Mouse (Mus musculus): ENCODE measurements around the gene Usb1. TPM values are rescaled to one million over a fixed set of nuclear protein-coding genes. Genes with fewer than 3 reads are reported as not detected.

Gene Usb1
- total and polyA plus RNA-seq, 3 experiments: 36.2 to 52.5 TPM; not detected in 1

GRCm38 (mm10) chr8:95344668-95345067 is 12.6 kb downstream of the Usb1 start:
- TF ChIP-seq ZNF384 (IDR thresholded peaks at IDR 0.05; ENCODE audit: low read depth, low read length) (no peak), ELF1 (IDR thresholded peaks at IDR 0.05; ENCODE audit: low read depth, low read length) (no peak), MAFK (IDR thresholded peaks at IDR 0.05; ENCODE audit: borderline replicate concordance, low read depth, low read length) (no peak), CHD2 (IDR thresholded peaks at IDR 0.05; ENCODE audit: low read length) (no peak), SMC3 (IDR thresholded peaks at IDR 0.05; ENCODE audit: low read depth, low read length) (peak; percentile 22; the same call in 1 of the 2 replicates), BHLHE40 (IDR thresholded peaks at IDR 0.05; ENCODE audit: borderline replicate concordance, low read depth, low read length) (no peak), ETS1 (IDR thresholded peaks at IDR 0.05; ENCODE audit: low read depth, low read length) (no peak), MXI1 (IDR thresholded peaks at IDR 0.05; ENCODE audit: low read depth, low read length) (no peak), MYC (IDR thresholded peaks at IDR 0.05; ENCODE audit: low read depth, low read length) (no peak), TBP (IDR thresholded peaks at IDR 0.05; ENCODE audit: low read depth, low read length) (no peak), CTCF (IDR thresholded peaks at IDR 0.05 in 2 of 3, conservative IDR thresholded peaks at IDR 0.05 in 1 of 3; ENCODE audit: control insufficient read depth in 1 of 3, insufficient read depth in 1 of 3, low read depth in 2 of 3, low read length in 3 of 3, poor library complexity in 1 of 3, severe bottlenecking in 1 of 3) (peak; percentile 16 to 21 (median 17); a peak in 4 of 6 replicates), NRF1 (IDR thresholded peaks at IDR 0.05; ENCODE audit: insufficient read depth, low read depth, low read length, poor library complexity, severe bottlenecking) (no peak)
- H3K79me2 ChIP-seq (ENCODE audit: control insufficient read depth, insufficient read depth, low read length, poor library complexity): no peaks in the 10 kb centered on the region
- H3K4me1 ChIP-seq (ENCODE audit: control insufficient read depth in 1 of 2, insufficient read depth in 2 of 2, low read length in 2 of 2): no peaks in the 10 kb centered on the region
- no peaks in the 10 kb centered on the region for H3K9me3 ChIP-seq (replicated peaks; ENCODE audit: insufficient read depth, low read length)
- no peaks in the 10 kb centered on the region for H3K27me3 ChIP-seq (ENCODE audit: control insufficient read depth in 1 of 2, insufficient read depth in 2 of 2, low read length in 2 of 2)
- H3K9ac ChIP-seq (ENCODE audit: control insufficient read depth, low read depth, low read length, poor library complexity, severe bottlenecking): no peak overlapping the region
- H3K36me3 ChIP-seq (ENCODE audit: control insufficient read depth in 1 of 2, insufficient read depth in 2 of 2, low read length in 2 of 2): no peaks in the 10 kb centered on the region
- no peak for DNase-seq (ENCODE audit: low read depth, low spot score)
- H3K4me3 ChIP-seq (ENCODE audit: control insufficient read depth in 1 of 2, insufficient read depth in 1 of 2, low read depth in 2 of 2, low read length in 2 of 2): no peak overlapping the region
- no peak overlapping the region for H3K27ac ChIP-seq (ENCODE audit: control insufficient read depth, low read depth, low read length)

- Histone ChIP-seq H3K27me3 (ENCODE audit: control insufficient read depth in 1 of 2, insufficient read depth in 2 of 2, low read length in 2 of 2) (no peaks in the 10 kb centered on the region), H3K27ac (ENCODE audit: control insufficient read depth, low read depth, low read length) (no peak overlapping the region), H3K9me3 (replicated peaks; ENCODE audit: insufficient read depth, low read length) (no peaks in the 10 kb centered on the region), H3K4me3 (ENCODE audit: control insufficient read depth in 1 of 2, insufficient read depth in 1 of 2, low read depth in 2 of 2, low read length in 2 of 2) (no peak overlapping the region), H3K4me1 (ENCODE audit: control insufficient read depth in 1 of 2, insufficient read depth in 2 of 2, low read length in 2 of 2) (no peaks in the 10 kb centered on the region), H3K79me2 (ENCODE audit: control insufficient read depth, insufficient read depth, low read length, poor library complexity) (no peaks in the 10 kb centered on the region), H3K36me3 (ENCODE audit: control insufficient read depth in 1 of 2, insufficient read depth in 2 of 2, low read length in 2 of 2) (no peaks in the 10 kb centered on the region), H3K9ac (ENCODE audit: control insufficient read depth, low read depth, low read length, poor library complexity, severe bottlenecking) (no peak overlapping the region)
- TF ChIP-seq USF2 (IDR thresholded peaks at IDR 0.05; ENCODE audit: borderline replicate concordance in 1 of 2, insufficient read depth in 1 of 2, low read depth in 1 of 2, low read length in 2 of 2) (no peak), CHD1 (IDR thresholded peaks at IDR 0.05; ENCODE audit: low read depth, low read length) (no peak), SMC3 (IDR thresholded peaks at IDR 0.05; ENCODE audit: low read depth, low read length) (peak; percentile 63), RAD21 (IDR thresholded peaks at IDR 0.05; ENCODE audit: low read depth, low read length) (peak; percentile 73), USF1 (IDR thresholded peaks at IDR 0.05; ENCODE audit: low read depth, low read length) (no peak), UBTF (IDR thresholded peaks at IDR 0.05; ENCODE audit: borderline replicate concordance, insufficient read depth, low read depth, low read length) (no peak), E2F4 (IDR thresholded peaks at IDR 0.05; ENCODE audit: borderline replicate concordance, low read depth, low read length) (no peak), POLR2AphosphoS5 (IDR thresholded peaks at IDR 0.05; ENCODE audit: borderline replicate concordance, low read depth, low read length) (no peak), SIN3A (IDR thresholded peaks at IDR 0.05; ENCODE audit: low read length) (0 out of 2 replicates have a peak, but pooled peaks have one; percentile 15), TBP (IDR thresholded peaks at IDR 0.05; ENCODE audit: low read depth, low read length) (no peak), GATA1 (IDR thresholded peaks at IDR 0.05; ENCODE audit: low read depth, low read length) (no peak), CTCF (IDR thresholded peaks at IDR 0.05 in 2 of 3, conservative IDR thresholded peaks at IDR 0.05 in 1 of 3; ENCODE audit: control insufficient read depth in 1 of 3, insufficient read depth in 1 of 3, low read depth in 2 of 3, low read length in 3 of 3, poor library complexity in 1 of 3, severe bottlenecking in 1 of 3) (peak; percentile 53 to 75 (median 60)), ZC3H11A (IDR thresholded peaks at IDR 0.05; ENCODE audit: low read depth, low read length) (peak; percentile 51), MAZ (IDR thresholded peaks at IDR 0.05; ENCODE audit: low read depth, low read length) (no peak), ELF1 (IDR thresholded peaks at IDR 0.05; ENCODE audit: low read depth, low read length) (no peak), CHD2 (IDR thresholded peaks at IDR 0.05; ENCODE audit: low read length) (no peak), TAL1 (IDR thresholded peaks at IDR 0.05; ENCODE audit: low read length) (no peak)
- DNase-seq (ENCODE audit: low read depth, low spot score): peak; percentile 64
Measured at GRCm38 (mm10) chr8:95346643-95347545, 14.8 kb downstream of the Usb1 start.

All from MEL (cell line).